Mouse (Mus musculus) cerebellum, adult 2 months (tissue): ENCODE data around the gene Rock2. TPM values are rescaled to one million over a fixed set of nuclear protein-coding genes. Genes with fewer than 3 reads are reported as not detected.
"Not testable (repeated sequence)": the region's sequence is repeated elsewhere in the genome, so short reads cannot be mapped to it uniquely, and the experiment has no call there.

ENCODE experiments used
- DNase-seq, 2 experiments: peaks; one replicate each; pipeline ENCODE4 v3.0.0; 2021
- H3K27ac ChIP-seq: fragments of 200-500 bp; 2 replicates; pipeline ENCODE4 v1.5.1; 2012; ENCODE audit warnings: low read length, control low read depth, inconsistent platforms; ENCODE audit not compliant: insufficient read depth
- H3K27me3 ChIP-seq: fragments of 200-500 bp; 2 replicates; pipeline ENCODE4 v1.6.1; 2012; ENCODE audit warnings: inconsistent platforms, mild to moderate bottlenecking, low read length, moderate library complexity; ENCODE audit not compliant: control insufficient read depth, insufficient read depth
- H3K4me1 ChIP-seq: fragments of 200-500 bp; 2 replicates; pipeline ENCODE4 v1.6.1; 2011; ENCODE audit warnings: low read length; ENCODE audit not compliant: control insufficient read depth, insufficient read depth
- H3K4me3 ChIP-seq: fragments of 200-500 bp; replicated peaks from 2 replicates; pipeline ENCODE3; 2011; ENCODE audit warnings: mild to moderate bottlenecking, low read depth, low read length, control low read depth; ENCODE audit not compliant: insufficient read depth
- CTCF ChIP-seq: fragments of 200-500 bp; IDR thresholded peaks from 2 replicates; pipeline ENCODE4 v1.5.1; 2011; ENCODE audit warnings: low read depth, mild to moderate bottlenecking, control low read depth, low read length, moderate library complexity, borderline replicate concordance; ENCODE audit not compliant: insufficient read depth
- POLR2A ChIP-seq: fragments of 200-500 bp; IDR thresholded peaks from 2 replicates; pipeline ENCODE4 v1.6.1; 2011; ENCODE audit warnings: low read length, control low read depth, borderline replicate concordance; ENCODE audit not compliant: insufficient read depth
- WGBS: fragments of 180-500 bp; shearing (Covaris S2); methylation state at CpG from one replicate; pipeline ENCODE4 v1.1.7; 2018; 5-methylcytosine and 5-hydroxymethylcytosine counted together
- polyA plus RNA-seq: library from polyadenylated mRNA; depleted of rRNA; stranded (reverse); fragments of >200 nt; gene quantifications from 2 replicates; pipeline ENCODE4 v1.2.3, GENCODE M21; 2012

The Rock2 gene
- polyA plus RNA-seq, 1 experiment, result 37.5 TPM

DNA sequence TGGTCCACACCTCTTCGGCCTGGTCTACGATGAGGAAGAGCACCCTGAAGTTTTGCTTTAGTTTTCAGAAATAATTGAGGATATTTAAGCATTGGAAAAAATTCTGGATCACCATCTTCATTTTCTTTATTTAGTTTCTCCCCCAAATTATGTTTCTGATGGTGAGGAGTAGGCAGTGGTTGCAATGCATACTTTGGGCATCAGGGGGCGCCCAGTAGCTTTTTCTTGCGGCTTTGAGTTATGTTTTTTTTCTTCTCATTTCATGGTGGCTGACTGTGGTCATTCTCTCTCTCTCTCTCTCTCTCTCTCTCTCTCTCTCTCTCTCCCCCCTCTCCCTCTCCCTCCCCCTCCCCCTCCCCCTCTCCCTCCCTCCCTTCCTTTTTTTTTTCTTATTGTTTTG, 123.8 kb downstream of the Rock2 start:
- no peak overlapping the region for H3K27ac ChIP-seq
- TF ChIP-seq CTCF, result peak; percentile 53; the same call in 1 of the 2 replicates
- TF ChIP-seq POLR2A, result no peak
- no peaks in the 10 kb centered on the region for H3K4me1 ChIP-seq
- H3K27me3 ChIP-seq, result no peaks in the 10 kb centered on the region
- 32% methylated on average over 4 of the region's 4 CpGs for WGBS
- no peak overlapping the region for H3K4me3 ChIP-seq
- peak in 1 of 2 experiments; percentile 55 for DNase-seq

GRCm38 (mm10) chr12:17021125-17021524, 126.4 kb downstream of the Rock2 start:
- not testable (repeated sequence) for H3K27me3 ChIP-seq, H3K4me1 ChIP-seq, H3K27ac ChIP-seq, DNase-seq, H3K4me3 ChIP-seq
- 86% methylated on average over 4 of the region's 4 CpGs for WGBS

DNA sequence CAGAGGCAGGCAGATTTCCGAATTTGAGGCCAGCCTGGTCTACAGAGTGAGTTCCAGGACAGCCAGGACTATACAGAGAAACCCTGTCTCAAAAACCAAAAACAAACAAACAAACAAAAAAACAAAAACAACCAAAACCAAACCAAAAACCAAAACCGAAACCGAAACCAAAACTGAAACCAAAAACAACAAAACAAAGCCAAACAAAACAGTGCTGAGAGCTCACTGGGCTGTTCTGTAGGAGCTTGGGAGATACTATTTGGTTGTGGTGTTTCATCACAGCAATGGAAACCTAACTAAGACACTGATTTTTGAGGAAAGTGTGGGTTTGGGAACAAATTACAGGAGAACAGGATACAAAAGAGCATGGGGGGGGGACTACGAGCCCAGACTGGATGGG, 127.5 kb downstream of the Rock2 start:
- no peak overlapping the region for H3K27ac ChIP-seq
- TF ChIP-seq POLR2A (no peak), CTCF (no peak)
- H3K27me3 ChIP-seq, result no peaks in the 10 kb centered on the region
- H3K4me3 ChIP-seq, result no peak overlapping the region
- WGBS, result 75% methylated on average over 4 of the region's 4 CpGs
- DNase-seq, result no peak
- H3K4me1 ChIP-seq, result no peaks in the 10 kb centered on the region

- H3K27me3 ChIP-seq, result no peaks in the 10 kb centered on the region
- TF ChIP-seq POLR2A, result no peak
- no peak for TF ChIP-seq CTCF
- H3K27ac ChIP-seq, result no peak overlapping the region
- 87% methylated on average over 6 of the region's 6 CpGs for WGBS
- H3K4me1 ChIP-seq, result no peaks in the 10 kb centered on the region
- no peak for DNase-seq
- no peak overlapping the region for H3K4me3 ChIP-seq
Observed at GRCm38 (mm10) chr12:17024554-17025110, 129.9 kb downstream of the Rock2 start.

DNA sequence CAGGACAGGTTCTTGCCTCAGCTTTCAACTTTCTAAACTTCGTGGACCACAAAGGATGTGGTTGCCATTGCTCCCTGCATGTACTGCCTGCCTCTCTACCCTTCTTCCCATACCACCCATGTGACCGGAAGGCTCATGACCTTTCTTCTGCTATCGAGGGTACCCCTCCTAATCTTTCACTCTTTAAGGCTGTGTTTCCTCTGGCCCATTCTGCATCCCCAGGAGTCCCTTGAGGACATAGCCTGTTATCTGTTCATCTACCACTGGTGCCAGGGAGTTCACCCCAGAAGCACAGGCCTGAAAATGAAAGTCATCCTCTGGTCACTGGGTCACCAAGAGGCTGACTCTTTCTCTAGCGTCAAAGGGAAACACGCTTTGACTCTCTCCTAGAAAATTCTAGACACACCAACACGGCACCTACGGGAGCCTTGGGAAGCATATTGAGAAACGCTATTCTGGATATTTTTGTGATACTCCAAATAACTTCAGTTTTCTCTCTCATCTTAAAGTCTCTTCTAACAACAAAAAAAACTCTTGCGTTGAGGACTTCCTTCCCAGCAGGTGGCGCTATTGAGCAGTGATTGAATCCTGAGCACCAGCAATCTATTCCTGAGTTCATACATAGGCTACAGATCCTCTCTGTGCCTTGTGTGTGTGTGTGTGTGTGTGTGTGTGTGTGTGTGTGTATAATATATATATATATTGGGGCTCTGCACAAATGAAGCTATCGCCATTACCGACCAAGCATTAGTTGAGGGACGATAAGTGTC, 138.2 kb downstream of the Rock2 start:
- no peak overlapping the region for H3K4me3 ChIP-seq
- peak; percentile 49 to 69 for DNase-seq
- H3K27me3 ChIP-seq, result no peaks in the 10 kb centered on the region
- WGBS, result 39% methylated on average over 13 of the region's 13 CpGs
- no peak for TF ChIP-seq POLR2A
- peak; percentile 64 for TF ChIP-seq CTCF
- no peak overlapping the region for H3K27ac ChIP-seq
- H3K4me1 ChIP-seq, result no peaks in the 10 kb centered on the region

- Histone ChIP-seq H3K27me3 (no peaks in the 10 kb centered on the region), H3K4me1 (no peaks in the 10 kb centered on the region), H3K27ac (no peak overlapping the region), H3K4me3 (no peak overlapping the region)
- WGBS, result 49% methylated on average over 9 of the region's 9 CpGs
- no peak for TF ChIP-seq POLR2A
- no peak for TF ChIP-seq CTCF
- DNase-seq, result no peak
Observed at GRCm38 (mm10) chr12:17033464-17033841, 138.8 kb downstream of the Rock2 start.

- 98% methylated on average over 5 of the region's 5 CpGs for WGBS
- no peak overlapping the region for H3K27ac ChIP-seq
- TF ChIP-seq POLR2A, result no peak
- no peak for TF ChIP-seq CTCF
- no peaks in the 10 kb centered on the region for H3K27me3 ChIP-seq
- DNase-seq, result no peak
- no peak overlapping the region for H3K4me3 ChIP-seq
- H3K4me1 ChIP-seq, result no peaks in the 10 kb centered on the region
Observed at GRCm38 (mm10) chr12:17034671-17035070, 140.0 kb downstream of the Rock2 start.

DNA sequence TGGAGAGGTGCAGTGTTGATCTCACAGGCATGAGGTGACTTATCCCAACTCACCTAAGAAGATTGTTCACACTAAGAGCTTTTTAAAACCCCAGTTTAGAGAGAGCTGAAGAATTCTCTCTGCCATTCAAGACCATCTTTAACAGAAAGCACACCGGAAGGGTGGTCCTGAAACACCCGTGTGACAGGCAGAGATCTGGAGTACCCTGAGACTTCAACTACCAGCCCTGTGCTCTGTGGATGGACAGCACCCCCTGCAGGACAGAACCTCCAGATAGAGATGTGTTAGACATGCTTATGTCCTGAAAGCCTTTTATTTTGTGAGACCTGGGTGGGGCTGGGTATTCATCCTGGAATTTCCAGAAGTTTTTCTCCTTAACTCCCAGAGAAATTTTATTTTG, 140.4 kb downstream of the Rock2 start:
- DNase-seq, result no peak
- Histone ChIP-seq H3K27ac (no peak overlapping the region), H3K4me3 (no peak overlapping the region), H3K27me3 (no peaks in the 10 kb centered on the region), H3K4me1 (no peaks in the 10 kb centered on the region)
- 74% methylated on average over 2 of the region's 2 CpGs for WGBS
- no peak for TF ChIP-seq POLR2A
- peak; percentile 36; the same call in 1 of the 2 replicates for TF ChIP-seq CTCF
